Mouse (Mus musculus): Measurements from ENCODE around the gene Ppm1h. TPM values are rescaled to one million over a fixed set of nuclear protein-coding genes. Genes with fewer than 3 reads are reported as not detected.
A peak's percentile ranks its signal among the peaks of the same experiment; 100 is the strongest.

Gene Ppm1h
- polyA plus RNA-seq, 1 experiment from 2014 or later, result 5.9 TPM

GRCm38 (mm10) chr10:122693158-122693777 is 14.7 kb downstream of the Ppm1h start:
- WGBS, result 74% methylated on average over 12 of the region's 12 CpGs
- Histone ChIP-seq H3K4me1 (ENCODE audit: control insufficient read depth, insufficient read depth, low read length) (no peaks in the 10 kb centered on the region), H3K4me2 (no peak overlapping the region), H3K9me3 (ENCODE audit: control insufficient read depth, low read length) (no peaks in the 10 kb centered on the region), H3K36me3 (ENCODE audit: control insufficient read depth, insufficient read depth, low read length) (no peaks in the 10 kb centered on the region), H3K9ac (ENCODE audit: low read length) (no peak overlapping the region), H3K27me3 (ENCODE audit: control insufficient read depth, insufficient read depth, low read length) (no peaks in the 10 kb centered on the region), H3K27ac (ENCODE audit: low read depth, low read length) (no peak overlapping the region), H3K4me3 (ENCODE audit: low read depth, low read length) (no peak overlapping the region)
- DNase-seq (ENCODE audit: low spot score, missing footprints) (no peak), ATAC-seq (ENCODE audit: low FRiP score) (no peak)

- Histone ChIP-seq H3K4me2 (no peak overlapping the region; the same call in 1 of the 2 replicates), H3K9ac (ENCODE audit: low read length) (no peak overlapping the region), H3K27me3 (ENCODE audit: control insufficient read depth, insufficient read depth, low read length) (no peaks in the 10 kb centered on the region), H3K9me3 (ENCODE audit: control insufficient read depth, low read length) (no peaks in the 10 kb centered on the region), H3K4me1 (ENCODE audit: control insufficient read depth, insufficient read depth, low read length) (no peaks in the 10 kb centered on the region), H3K4me3 (ENCODE audit: low read depth, low read length) (no peak overlapping the region), H3K36me3 (ENCODE audit: control insufficient read depth, insufficient read depth, low read length) (no peaks in the 10 kb centered on the region), H3K27ac (ENCODE audit: low read depth, low read length) (no peak overlapping the region)
- ATAC-seq (ENCODE audit: low FRiP score) (peak; percentile 33; the same call in 1 of the 2 replicates), DNase-seq (ENCODE audit: low spot score, missing footprints) (no peak)
- WGBS, result 69% methylated on average over 17 of the region's 17 CpGs
Observed at GRCm38 (mm10) chr10:122693911-122694618, 15.5 kb downstream of the Ppm1h start.

- Histone ChIP-seq H3K9me3 (ENCODE audit: control insufficient read depth, low read length) (no peaks in the 10 kb centered on the region), H3K9ac (ENCODE audit: low read length) (no peak overlapping the region), H3K4me1 (ENCODE audit: control insufficient read depth, insufficient read depth, low read length) (no peaks in the 10 kb centered on the region), H3K27ac (ENCODE audit: low read depth, low read length) (no peak overlapping the region), H3K4me3 (ENCODE audit: low read depth, low read length) (no peak overlapping the region), H3K4me2 (no peak overlapping the region), H3K36me3 (ENCODE audit: control insufficient read depth, insufficient read depth, low read length) (no peaks in the 10 kb centered on the region), H3K27me3 (ENCODE audit: control insufficient read depth, insufficient read depth, low read length) (no peaks in the 10 kb centered on the region)
- ATAC-seq (ENCODE audit: low FRiP score) (no peak), DNase-seq (ENCODE audit: low spot score, missing footprints) (no peak)
- WGBS, result 95% methylated on average over 1 of the region's 1 CpGs
Observed at GRCm38 (mm10) chr10:122696335-122696734, 17.8 kb downstream of the Ppm1h start.

GRCm38 (mm10) chr10:122698347-122698746 is 19.8 kb downstream of the Ppm1h start:
- DNase-seq (ENCODE audit: low spot score, missing footprints) (no peak), ATAC-seq (ENCODE audit: low FRiP score) (no peak)
- Histone ChIP-seq H3K4me3 (ENCODE audit: low read depth, low read length) (no peak overlapping the region), H3K27ac (ENCODE audit: low read depth, low read length) (no peak overlapping the region), H3K4me1 (ENCODE audit: control insufficient read depth, insufficient read depth, low read length) (no peaks in the 10 kb centered on the region), H3K9ac (ENCODE audit: low read length) (no peak overlapping the region), H3K36me3 (ENCODE audit: control insufficient read depth, insufficient read depth, low read length) (no peaks in the 10 kb centered on the region), H3K4me2 (no peak overlapping the region), H3K27me3 (ENCODE audit: control insufficient read depth, insufficient read depth, low read length) (no peaks in the 10 kb centered on the region), H3K9me3 (ENCODE audit: control insufficient read depth, low read length) (peaks cover 3% of the 10 kb centered on the region; the same call in 1 of the 2 replicates)
- 88% methylated on average over 5 of the region's 5 CpGs for whole genome bisulfite sequencing

- no peaks in the 10 kb centered on the region for H3K27me3 ChIP-seq (ENCODE audit: control insufficient read depth, insufficient read depth, low read length)
- WGBS, result 89% methylated on average over 5 of the region's 5 CpGs
- no peaks in the 10 kb centered on the region for H3K36me3 ChIP-seq (ENCODE audit: control insufficient read depth, insufficient read depth, low read length)
- no peak overlapping the region for H3K9ac ChIP-seq (ENCODE audit: low read length)
- no peak overlapping the region for H3K27ac ChIP-seq (ENCODE audit: low read depth, low read length)
- DNase-seq (ENCODE audit: low spot score, missing footprints) (no peak), ATAC-seq (ENCODE audit: low FRiP score) (no peak)
- H3K9me3 ChIP-seq (ENCODE audit: control insufficient read depth, low read length), result peaks cover 3% of the 10 kb centered on the region; the same call in 1 of the 2 replicates
- H3K4me1 ChIP-seq (ENCODE audit: control insufficient read depth, insufficient read depth, low read length), result no peaks in the 10 kb centered on the region
- H3K4me2 ChIP-seq, result no peak overlapping the region
- no peak overlapping the region for H3K4me3 ChIP-seq (ENCODE audit: low read depth, low read length)
Observed at GRCm38 (mm10) chr10:122704901-122705300, 26.3 kb downstream of the Ppm1h start.

- no peak overlapping the region for H3K4me3 ChIP-seq (ENCODE audit: low read depth, low read length)
- ATAC-seq (ENCODE audit: low FRiP score) (no peak), DNase-seq (ENCODE audit: low spot score, missing footprints) (peak; percentile 68)
- 87% methylated on average over 6 of the region's 6 CpGs for WGBS
- no peak overlapping the region for H3K9ac ChIP-seq (ENCODE audit: low read length)
- H3K4me1 ChIP-seq (ENCODE audit: control insufficient read depth, insufficient read depth, low read length), result no peaks in the 10 kb centered on the region
- H3K9me3 ChIP-seq (ENCODE audit: control insufficient read depth, low read length), result peaks cover 3% of the 10 kb centered on the region; the same call in 1 of the 2 replicates
- no peaks in the 10 kb centered on the region for H3K27me3 ChIP-seq (ENCODE audit: control insufficient read depth, insufficient read depth, low read length)
- no peaks in the 10 kb centered on the region for H3K36me3 ChIP-seq (ENCODE audit: control insufficient read depth, insufficient read depth, low read length)
- no peak overlapping the region for H3K4me2 ChIP-seq
- H3K27ac ChIP-seq (ENCODE audit: low read depth, low read length), result no peak overlapping the region
Observed at GRCm38 (mm10) chr10:122705457-122705856, 26.9 kb downstream of the Ppm1h start.

- no peak for DNase-seq (ENCODE audit: low spot score, missing footprints)
- peaks cover 2% of the 10 kb centered on the region for H3K4me1 ChIP-seq (ENCODE audit: control insufficient read depth, insufficient read depth, low read length)
Observed at GRCm38 (mm10) chr10:122711381-122711811, 32.8 kb downstream of the Ppm1h start.

GRCm38 (mm10) chr10:122712307-122712706 is 33.7 kb downstream of the Ppm1h start:
- H3K27ac ChIP-seq (ENCODE audit: low read depth, low read length), result no peak overlapping the region
- no peaks in the 10 kb centered on the region for H3K36me3 ChIP-seq (ENCODE audit: control insufficient read depth, insufficient read depth, low read length)
- WGBS, result 86% methylated on average over 5 of the region's 5 CpGs
- ATAC-seq (ENCODE audit: low FRiP score) (no peak), DNase-seq (ENCODE audit: low spot score, missing footprints) (no peak)
- H3K27me3 ChIP-seq (ENCODE audit: control insufficient read depth, insufficient read depth, low read length), result no peaks in the 10 kb centered on the region
- no peaks in the 10 kb centered on the region for H3K9me3 ChIP-seq (ENCODE audit: control insufficient read depth, low read length)
- no peak overlapping the region for H3K4me3 ChIP-seq (ENCODE audit: low read depth, low read length)
- no peak overlapping the region for H3K9ac ChIP-seq (ENCODE audit: low read length)
- no peak overlapping the region for H3K4me2 ChIP-seq
- H3K4me1 ChIP-seq (ENCODE audit: control insufficient read depth, insufficient read depth, low read length), result peaks cover 11% of the 10 kb centered on the region

More at GRCm38 (mm10) chr10:122711381-122711811, 32.8 kb downstream of the Ppm1h start:
- no peak overlapping the region for H3K9ac ChIP-seq (ENCODE audit: low read length)
- no peak overlapping the region for H3K4me2 ChIP-seq
- WGBS, result 72% methylated on average over 6 of the region's 6 CpGs
- H3K27ac ChIP-seq (ENCODE audit: low read depth, low read length), result no peak overlapping the region
- no peaks in the 10 kb centered on the region for H3K9me3 ChIP-seq (ENCODE audit: control insufficient read depth, low read length)
- ATAC-seq (ENCODE audit: low FRiP score), result no peak
- H3K27me3 ChIP-seq (ENCODE audit: control insufficient read depth, insufficient read depth, low read length), result no peaks in the 10 kb centered on the region
- H3K4me3 ChIP-seq (ENCODE audit: low read depth, low read length), result no peak overlapping the region
- H3K36me3 ChIP-seq (ENCODE audit: control insufficient read depth, insufficient read depth, low read length), result no peaks in the 10 kb centered on the region

- ATAC-seq (ENCODE audit: low FRiP score) (no peak), DNase-seq (ENCODE audit: low spot score, missing footprints) (no peak)
- Histone ChIP-seq H3K9me3 (ENCODE audit: control insufficient read depth, low read length) (no peaks in the 10 kb centered on the region), H3K9ac (ENCODE audit: low read length) (no peak overlapping the region), H3K27ac (ENCODE audit: low read depth, low read length) (no peak overlapping the region), H3K4me2 (no peak overlapping the region), H3K36me3 (ENCODE audit: control insufficient read depth, insufficient read depth, low read length) (no peaks in the 10 kb centered on the region), H3K4me3 (ENCODE audit: low read depth, low read length) (no peak overlapping the region), H3K27me3 (ENCODE audit: control insufficient read depth, insufficient read depth, low read length) (no peaks in the 10 kb centered on the region), H3K4me1 (ENCODE audit: control insufficient read depth, insufficient read depth, low read length) (peaks cover 17% of the 10 kb centered on the region)
- WGBS, result 83% methylated on average over 12 of the region's 12 CpGs
Observed at GRCm38 (mm10) chr10:122715856-122716255, 37.3 kb downstream of the Ppm1h start.

All from midbrain, embryonic 11.5 days (tissue).